Mouse (Mus musculus) CH12.LX (cell line): Measurements from ENCODE around the gene Asic4.

Experiments
- CHD1 ChIP-seq: IDR thresholded peaks from 2 replicates; pipeline ENCODE4 v1.6.1; 2012; ENCODE audit warnings: low read depth, low read length, improper control_type of control experiment, inconsistent platforms
- CHD2 ChIP-seq: IDR thresholded peaks from 2 replicates; pipeline ENCODE4 v1.6.1; 2011; ENCODE audit warnings: low read length, improper control_type of control experiment
- CTCF ChIP-seq, 2 experiments: IDR thresholded peaks in 1 of 2; conservative IDR thresholded peaks in 1 of 2; 2 replicates each; pipeline ENCODE4 v1.5.1; 2011 to 2012; ENCODE audit warnings: low read depth in 2 of 2, low read length in 2 of 2, improper control_type of control experiment in 1 of 2, inconsistent platforms in 1 of 2, mild to moderate bottlenecking in 1 of 2, moderate library complexity in 1 of 2
- E2F4 ChIP-seq: IDR thresholded peaks from 2 replicates; pipeline ENCODE4 v1.6.1; 2011; ENCODE audit warnings: low read depth, low read length, improper control_type of control experiment; ENCODE audit not compliant: insufficient replicate concordance
- EP300 ChIP-seq: IDR thresholded peaks from 2 replicates; pipeline ENCODE4 v1.6.1; 2011; ENCODE audit warnings: low read length, improper control_type of control experiment
- HCFC1 ChIP-seq: IDR thresholded peaks from 2 replicates; pipeline ENCODE4 v1.6.1; 2012; ENCODE audit warnings: low read depth, mild to moderate bottlenecking, inconsistent platforms, low read length, improper control_type of control experiment
- MAX ChIP-seq: IDR thresholded peaks from 2 replicates; pipeline ENCODE4 v1.6.1; 2011; ENCODE audit warnings: low read length, improper control_type of control experiment
- NELFE ChIP-seq: IDR thresholded peaks from 2 replicates; pipeline ENCODE4 v1.6.1; 2011; ENCODE audit warnings: low read depth, low read length, improper control_type of control experiment
- PAX5 ChIP-seq: IDR thresholded peaks from 2 replicates; pipeline ENCODE4 v1.6.1; 2012; ENCODE audit warnings: low read length, inconsistent platforms, mixed read lengths
- POLR2A ChIP-seq: IDR thresholded peaks from 2 replicates; pipeline ENCODE4 v1.6.1; 2011; ENCODE audit warnings: low read depth, mild to moderate bottlenecking, improper control_type of control experiment, low read length
- RAD21 ChIP-seq: IDR thresholded peaks from 2 replicates; pipeline ENCODE4 v1.6.1; 2011; ENCODE audit warnings: low read depth, mild to moderate bottlenecking, low read length, improper control_type of control experiment, moderate library complexity
- SMC3 ChIP-seq: IDR thresholded peaks from 2 replicates; pipeline ENCODE4 v1.6.1; 2011; ENCODE audit warnings: low read depth, low read length, improper control_type of control experiment
- ZC3H11A ChIP-seq: IDR thresholded peaks from 2 replicates; pipeline ENCODE4 v1.6.1; 2012; ENCODE audit warnings: low read depth, mild to moderate bottlenecking, inconsistent platforms, low read length, improper control_type of control experiment
- ZNF384 ChIP-seq: IDR thresholded peaks from 2 replicates; pipeline ENCODE4 v1.6.1; 2012; ENCODE audit warnings: low read depth, low read length, improper control_type of control experiment, inconsistent platforms

DNA sequence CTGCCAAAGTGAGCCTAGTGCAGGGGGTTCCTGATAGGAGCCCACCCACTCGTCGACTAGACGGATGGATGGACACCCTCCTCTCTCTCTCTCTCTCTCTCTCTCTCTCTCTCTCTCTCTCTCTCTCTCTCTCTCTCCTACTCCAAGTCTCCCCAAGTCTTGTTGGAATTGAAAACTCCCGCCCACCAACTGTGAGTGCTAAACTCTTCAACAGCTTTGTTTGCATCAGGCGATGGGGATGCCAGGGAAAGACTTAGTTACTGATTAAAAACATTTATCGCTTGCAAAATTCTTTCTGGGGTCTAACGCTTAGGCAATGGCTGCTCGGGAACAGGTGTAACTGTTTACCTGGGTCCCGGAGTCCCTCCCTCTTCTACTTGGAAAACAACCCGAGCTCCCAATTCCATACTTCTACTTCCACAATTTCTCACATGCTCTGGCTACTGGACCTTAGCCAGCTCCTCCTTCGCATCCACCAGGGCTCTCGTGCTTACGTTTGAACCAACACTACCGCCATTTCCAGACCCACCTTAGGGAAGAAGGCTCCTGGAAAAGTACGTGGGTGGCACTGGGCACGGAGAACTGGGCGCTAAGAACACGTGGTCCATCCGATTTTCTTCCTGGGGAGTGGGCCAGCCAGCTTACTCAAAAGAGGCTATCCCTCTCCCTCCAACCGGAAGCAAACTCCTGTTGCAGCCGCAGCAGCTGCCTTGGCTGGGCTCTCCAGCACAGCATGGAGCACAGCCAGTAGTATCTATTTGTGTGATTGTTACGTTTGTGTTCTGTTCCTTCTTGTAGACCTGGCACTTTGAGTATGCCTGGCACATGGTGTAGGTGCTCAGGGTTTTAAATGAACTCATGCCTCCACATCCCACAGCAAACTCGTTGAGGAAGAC, 8.8 kb downstream of the Asic4 start:
- no peak for TF ChIP-seq MAX
- TF ChIP-seq CTCF (conservative IDR thresholded peaks at IDR 0.05 in 1 of 2, IDR thresholded peaks at IDR 0.05 in 1 of 2; ENCODE audit: low read depth in 2 of 2, low read length in 2 of 2): no peak
- no peak for TF ChIP-seq POLR2A
- no peak for TF ChIP-seq NELFE
- TF ChIP-seq SMC3: no peak
- TF ChIP-seq E2F4: no peak
- no peak for TF ChIP-seq PAX5
- no peak for TF ChIP-seq CHD1
- TF ChIP-seq ZNF384: no peak
- TF ChIP-seq HCFC1: no peak
- TF ChIP-seq CHD2: no peak
- no peak for TF ChIP-seq EP300
- TF ChIP-seq RAD21: no peak
- no peak for TF ChIP-seq ZC3H11A
